Mouse (Mus musculus) heart, adult 2 months (tissue): ENCODE data around the gene Tspo.

Experiments used
- CTCF ChIP-seq: fragments of 200-600 bp; IDR thresholded peaks from 2 replicates; pipeline ENCODE4 v1.8.1; 2022; ENCODE audit warnings: antibody characterized with exemption, mild to moderate bottlenecking, moderate library complexity
- EP300 ChIP-seq: fragments of 200-500 bp; IDR thresholded peaks from 2 replicates; pipeline ENCODE4 v1.6.1; 2011; ENCODE audit warnings: low read depth, low read length, control low read depth; ENCODE audit not compliant: insufficient read depth
- POLR2A ChIP-seq: fragments of 200-500 bp; IDR thresholded peaks from 2 replicates; pipeline ENCODE4 v1.6.1; 2011; ENCODE audit warnings: mild to moderate bottlenecking, low read depth, low read length, control low read depth; ENCODE audit not compliant: insufficient read depth

DNA sequence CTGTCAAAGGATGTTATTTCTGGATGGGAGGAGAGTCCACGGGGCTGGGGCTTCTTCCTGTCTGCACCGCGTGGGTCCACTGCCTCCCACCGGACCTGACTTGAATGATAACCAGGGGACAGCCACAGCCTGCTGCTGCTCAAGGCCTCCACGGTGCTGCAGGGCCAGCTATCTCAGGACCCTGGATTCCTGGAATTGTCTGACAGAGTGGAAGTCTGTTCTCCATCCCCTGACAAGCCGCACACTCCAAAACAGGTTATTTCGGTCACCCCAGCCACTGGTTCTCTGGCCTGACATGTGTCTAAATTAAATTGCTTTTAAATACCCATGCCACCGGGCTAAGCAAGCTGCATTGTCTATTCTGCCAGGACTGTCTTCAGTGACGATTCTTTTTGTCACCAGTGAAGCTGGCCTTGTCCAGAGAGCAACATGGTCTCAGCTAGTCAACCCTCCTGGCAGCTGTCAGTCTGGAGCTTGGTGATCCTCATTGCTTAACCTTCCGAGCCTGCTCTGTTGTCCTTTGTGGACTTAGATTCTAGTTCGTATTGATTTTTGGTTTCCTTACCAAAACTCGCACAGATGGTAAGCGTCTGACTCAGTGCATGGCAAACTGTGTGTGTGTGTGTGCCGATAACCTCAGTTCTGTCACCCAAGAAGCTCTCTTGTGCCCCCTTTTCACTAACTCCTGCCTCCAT lies 39.6 kb upstream of the Tspo start:
- TF ChIP-seq CTCF (no peak), EP300 (0 out of 2 replicates have a peak, but pooled peaks have one; percentile 60), POLR2A (peak; percentile 63)
